Mouse (Mus musculus): Measurements from ENCODE around the gene Cep131.

The Cep131 gene

DNA sequence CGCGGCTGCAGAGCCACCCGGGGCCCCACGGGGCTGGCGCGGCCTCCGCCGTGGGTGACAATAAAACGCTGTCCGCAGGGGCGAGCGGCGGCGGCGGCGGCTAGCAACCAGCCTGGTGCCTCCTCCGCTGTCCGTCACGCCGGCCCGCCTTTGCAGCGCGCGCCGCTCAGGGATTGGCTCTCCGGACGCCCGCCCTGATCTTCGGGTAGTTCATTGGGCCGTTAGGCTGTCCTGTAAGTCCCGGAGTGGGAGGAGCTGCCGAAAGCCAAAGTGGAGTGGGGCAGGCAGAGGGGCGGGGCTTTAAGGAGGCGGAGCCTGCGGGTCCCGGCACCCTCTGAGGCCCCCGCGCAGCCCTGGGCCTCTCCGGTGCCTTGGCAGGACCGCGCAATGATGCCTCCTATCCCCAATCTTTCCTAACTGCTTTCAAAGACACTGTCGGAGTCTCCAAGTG lies at the start of gene Cep131:
Gene Cep131, minus strand, starts transcription at position 126 of the 451 bp plus-strand sequence.
- peak; percentile 92 for DNase-seq (ENCODE audit: low read depth)

DNA sequence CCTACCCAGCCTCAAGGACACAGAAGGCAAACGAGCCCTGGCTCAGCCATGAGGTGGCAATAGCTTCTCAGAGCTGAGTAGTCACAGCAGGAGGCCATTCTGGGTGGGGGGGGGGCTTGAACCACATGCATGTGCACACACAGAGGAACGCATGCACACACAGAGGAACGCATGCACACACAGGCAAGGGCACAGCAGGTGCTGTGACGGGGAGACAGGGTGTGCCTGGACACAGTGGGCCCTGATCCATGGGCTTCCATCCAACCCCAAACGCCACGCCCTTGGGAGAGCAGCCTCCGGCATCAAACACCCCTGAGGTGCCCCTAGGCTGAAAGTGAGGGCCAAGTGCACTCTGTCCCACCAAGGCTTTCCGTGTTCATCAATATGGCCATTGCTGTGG lies 49.6 kb upstream of the Cep131 start:
- no peak for DNase-seq (ENCODE audit: low read depth)

DNA sequence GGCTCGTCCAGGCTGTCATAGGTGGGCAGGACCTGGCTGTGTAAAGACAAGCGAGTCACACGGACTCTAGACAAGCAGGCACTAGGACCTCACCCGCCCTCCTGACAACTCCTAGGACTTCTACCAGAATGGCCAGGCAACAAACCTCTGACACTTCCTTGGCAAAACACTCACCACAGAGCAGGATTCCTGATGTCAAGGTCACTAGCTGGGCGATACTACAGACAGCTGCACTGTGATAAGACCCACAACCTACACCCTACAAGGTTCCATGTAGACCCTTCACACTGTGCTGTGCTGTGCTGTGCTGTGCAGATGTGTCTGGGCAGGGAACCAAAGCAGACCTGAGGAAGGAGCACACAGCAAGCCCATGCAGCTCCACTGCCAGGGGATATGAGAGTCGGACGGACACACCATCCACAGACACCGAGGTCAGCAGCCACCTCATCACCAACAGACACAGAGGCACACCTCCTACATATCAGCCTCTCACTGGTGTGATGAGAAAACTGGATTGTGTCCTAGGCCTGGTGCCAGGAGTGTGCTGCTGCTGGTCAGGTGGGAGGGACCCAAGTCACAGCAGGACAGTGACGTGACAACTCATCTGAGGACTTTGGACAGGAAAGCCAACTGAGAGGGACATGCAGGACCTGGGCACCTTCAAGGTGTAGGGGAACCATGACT lies 48.4 kb upstream of the Cep131 start:
- DNase-seq (ENCODE audit: low read depth): no peak

- DNase-seq (ENCODE audit: low read depth): no peak
Measured at GRCm38 (mm10) chr11:120134148-120134547, 47.5 kb upstream of the Cep131 start.

- no peak for DNase-seq (ENCODE audit: low read depth)
Measured at GRCm38 (mm10) chr11:120129281-120129680, 42.7 kb upstream of the Cep131 start.

DNA sequence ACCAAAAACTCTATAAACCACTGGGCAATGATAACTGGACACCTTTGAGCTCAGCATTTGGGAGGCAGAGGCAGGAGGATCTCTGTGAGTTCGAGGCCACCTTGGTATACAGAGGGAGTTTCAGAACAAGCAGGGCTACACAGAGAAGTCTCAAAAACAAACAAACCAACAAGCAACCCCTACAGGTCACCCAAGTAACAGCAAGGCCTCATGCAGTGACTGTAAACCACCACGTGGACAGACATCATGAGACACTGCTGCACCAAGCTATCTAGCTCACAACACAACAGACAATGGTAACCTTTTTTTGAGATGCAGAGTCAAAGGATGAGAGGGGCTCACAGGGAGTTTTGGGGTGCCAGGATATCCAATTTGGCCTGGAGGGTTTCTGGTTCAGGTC lies 40.2 kb upstream of the Cep131 start:
- no peak for DNase-seq (ENCODE audit: low read depth)

DNA sequence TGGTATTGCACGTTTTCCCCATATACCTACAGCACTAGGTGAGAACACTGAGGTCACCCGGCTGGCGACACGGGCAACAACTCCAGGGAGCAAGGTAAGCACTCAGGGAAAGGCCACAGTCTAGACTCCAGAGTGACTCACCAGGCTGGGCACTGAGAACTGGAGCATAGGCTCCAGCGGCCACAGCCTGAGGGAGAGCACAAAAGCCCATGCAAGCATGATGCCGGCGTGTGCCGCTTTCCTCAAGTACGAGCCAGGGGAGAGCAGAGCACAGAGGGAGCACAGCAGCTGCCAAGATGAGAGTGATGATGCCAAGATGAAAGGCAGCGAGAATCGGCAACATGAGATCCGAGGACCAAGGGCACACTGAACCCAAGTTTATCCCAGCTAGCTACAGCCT lies 35.5 kb upstream of the Cep131 start:
- DNase-seq (ENCODE audit: low read depth): peak; percentile 83

DNA sequence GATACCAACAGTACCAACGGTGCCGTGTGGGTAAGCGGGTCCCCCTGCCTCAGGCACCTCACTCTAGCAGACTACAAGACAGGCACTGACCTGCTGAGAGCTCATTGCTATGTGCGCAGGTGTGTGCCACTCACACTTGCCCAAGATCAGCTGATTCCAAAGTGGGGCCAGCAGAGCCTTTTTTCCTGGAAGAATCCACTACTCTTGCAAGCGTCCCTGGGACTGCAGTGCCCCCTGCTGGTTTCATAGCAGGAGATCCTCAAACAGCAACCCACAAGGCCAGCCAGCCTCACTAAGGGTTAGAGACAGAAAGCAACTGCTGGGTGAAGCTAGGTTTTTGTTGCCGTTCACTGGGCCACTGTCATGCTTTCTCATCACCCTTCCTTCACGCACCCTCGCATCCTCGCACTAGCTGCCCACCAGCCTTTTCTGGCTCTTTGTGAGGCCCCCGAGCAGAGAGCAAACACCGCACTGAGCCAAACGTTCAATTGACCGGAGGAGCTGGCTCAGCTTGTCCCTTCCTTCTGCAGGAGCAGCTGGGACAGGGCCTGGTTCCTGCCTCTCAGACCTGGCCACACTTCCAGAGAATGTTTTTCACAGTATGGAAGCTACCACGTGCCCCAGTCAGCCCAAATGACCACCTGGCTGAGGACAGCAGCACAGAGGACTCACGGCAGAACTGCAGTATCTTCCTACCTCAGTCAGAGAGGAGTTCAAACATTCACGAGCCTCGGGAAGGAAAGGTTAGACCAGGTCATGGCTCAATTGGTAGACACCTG lies 34.2 kb upstream of the Cep131 start:
- DNase-seq (ENCODE audit: low read depth): no peak

- DNase-seq (ENCODE audit: low read depth): no peak
Measured at GRCm38 (mm10) chr11:120119936-120120541, 33.4 kb upstream of the Cep131 start.

DNA sequence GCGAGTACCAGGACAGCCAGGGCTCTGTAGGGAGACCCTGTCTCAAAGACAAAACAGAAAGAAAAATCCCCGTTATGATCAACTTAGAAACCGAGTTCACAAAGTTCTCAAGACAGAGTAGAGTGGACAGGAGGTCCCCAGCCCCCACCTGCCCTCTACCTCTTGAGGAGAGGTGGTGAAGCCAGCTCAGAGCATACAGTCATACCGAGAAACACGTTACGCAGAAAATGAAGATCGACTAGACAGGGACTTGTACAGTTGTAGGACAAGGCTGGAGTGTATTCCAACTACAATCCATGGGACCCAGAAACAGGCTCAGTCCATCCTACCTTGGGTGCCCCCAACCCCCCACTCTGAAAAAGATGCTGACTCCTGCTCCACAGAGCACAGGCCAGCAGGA lies 32.5 kb upstream of the Cep131 start:
- DNase-seq (ENCODE audit: low read depth): no peak

DNA sequence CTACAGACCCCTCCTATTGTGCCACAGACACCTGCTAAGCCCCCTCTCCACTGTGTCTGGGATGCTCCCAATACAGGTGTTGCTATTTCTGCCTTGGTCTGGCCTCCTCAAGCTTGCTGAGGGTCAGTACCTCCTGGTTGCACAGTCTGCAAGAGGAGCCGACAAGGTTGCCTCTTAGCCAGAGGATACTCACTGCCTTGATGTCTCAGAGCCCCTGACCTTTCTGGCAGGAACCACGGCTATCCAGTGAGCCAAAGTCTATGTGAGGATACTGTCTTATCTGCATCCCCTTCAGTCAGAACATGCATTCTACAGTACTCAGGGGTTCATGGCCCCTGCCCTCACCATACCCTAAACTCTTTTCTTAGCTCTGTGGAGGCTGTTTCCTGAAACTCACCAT lies 31.0 kb upstream of the Cep131 start:
- no peak for DNase-seq (ENCODE audit: low read depth)

DNA sequence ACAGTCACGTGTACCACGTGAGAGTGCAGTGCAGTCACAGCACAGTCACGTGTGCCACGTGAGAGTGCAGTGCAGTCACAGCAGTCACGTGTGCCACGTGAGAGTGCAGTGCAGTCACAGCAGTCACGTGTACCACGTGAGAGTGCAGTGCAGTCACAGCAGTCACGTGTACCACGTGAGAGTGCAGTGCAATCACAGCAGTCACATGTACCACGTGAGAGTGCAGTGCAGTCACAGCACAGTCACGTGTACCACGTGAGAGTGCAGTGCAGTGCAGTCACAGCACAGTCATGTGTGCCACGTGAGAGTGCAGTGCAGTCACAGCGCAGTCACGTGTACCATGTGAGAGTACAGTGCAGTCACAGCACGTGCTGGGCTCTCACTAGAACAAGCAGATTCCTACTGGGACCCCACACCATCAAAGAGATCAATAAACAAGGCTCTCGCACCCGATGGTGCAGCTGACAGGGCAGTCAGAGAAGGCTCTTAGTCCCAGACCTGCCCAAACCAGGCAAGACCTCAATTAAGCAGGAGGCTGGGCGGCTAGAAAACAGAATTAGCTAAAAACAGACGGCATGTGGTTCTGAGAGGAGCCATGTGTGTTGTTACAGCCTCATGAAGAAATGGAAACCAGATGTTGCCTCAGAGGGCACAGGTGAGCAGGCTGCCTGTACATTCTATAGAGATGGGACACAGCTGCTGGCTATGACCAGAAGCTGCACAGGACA lies 28.0 kb upstream of the Cep131 start:
- DNase-seq (ENCODE audit: low read depth): no peak

DNA sequence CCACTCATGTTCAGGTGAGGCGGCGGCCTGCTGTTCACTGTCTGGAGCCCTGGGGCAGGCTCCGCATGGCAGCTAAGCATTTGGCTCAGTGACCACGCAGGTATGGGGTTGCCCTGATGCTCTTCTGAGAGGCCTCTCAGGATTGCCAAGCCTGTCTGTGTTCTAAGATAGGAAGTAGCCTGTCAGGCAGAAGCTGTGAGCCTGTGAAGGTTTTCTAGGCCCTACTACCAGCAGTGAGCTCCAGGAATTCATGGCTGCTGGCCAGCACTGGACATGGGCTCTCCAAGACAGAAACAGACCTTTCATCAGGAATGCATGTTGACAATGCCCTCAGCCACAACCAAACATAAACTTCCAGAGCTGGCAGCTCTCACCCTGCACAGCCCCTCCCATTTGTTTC lies 25.5 kb upstream of the Cep131 start:
- no peak for DNase-seq (ENCODE audit: low read depth)

GRCm38 (mm10) chr11:120111033-120111432 lies 24.4 kb upstream of the Cep131 start:
- no peak for DNase-seq (ENCODE audit: low read depth)

DNA sequence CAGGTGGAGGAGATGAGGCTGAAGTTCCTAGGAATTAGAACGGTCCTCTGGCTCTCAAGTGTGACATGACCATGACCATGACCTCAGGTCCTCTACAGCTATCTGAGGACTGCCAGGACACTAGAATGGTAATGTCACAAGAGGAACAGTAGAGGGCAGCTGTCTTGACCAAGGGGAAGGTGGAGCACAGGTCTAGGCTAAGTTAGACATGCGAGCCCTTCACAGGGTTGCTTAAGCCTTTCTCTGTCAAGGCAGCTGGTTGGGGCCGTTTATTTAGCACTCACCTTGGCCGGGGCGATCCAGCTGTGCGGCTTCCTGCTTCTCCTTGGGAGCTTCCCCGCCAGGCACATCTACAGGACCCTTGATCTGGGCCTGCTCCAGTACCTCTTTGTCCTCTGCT lies 23.9 kb upstream of the Cep131 start:
- no peak for DNase-seq (ENCODE audit: low read depth)

GRCm38 (mm10) chr11:120109558-120110210 lies 23.1 kb upstream of the Cep131 start:
- no peak for DNase-seq (ENCODE audit: low read depth)

DNA sequence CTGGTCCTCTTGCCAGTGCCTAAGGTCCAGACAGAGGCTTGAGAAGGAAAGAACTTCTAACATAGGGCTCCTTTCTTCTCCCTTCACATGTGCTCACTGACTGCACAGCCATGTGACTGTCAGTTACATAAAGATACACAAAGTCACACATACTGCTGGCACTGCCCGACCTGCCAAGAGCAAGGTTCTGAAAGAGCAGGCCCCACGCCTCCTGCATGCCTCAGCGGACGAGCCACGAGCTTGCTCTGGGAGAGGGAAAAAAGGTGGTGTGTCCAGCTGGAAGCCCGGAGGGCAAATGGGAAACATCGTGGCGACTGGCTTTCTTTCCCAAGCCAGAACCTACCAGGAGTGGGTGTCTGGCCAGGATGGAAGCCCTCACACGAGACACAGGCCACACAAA lies 21.2 kb upstream of the Cep131 start:
- no peak for DNase-seq (ENCODE audit: low read depth)

DNA sequence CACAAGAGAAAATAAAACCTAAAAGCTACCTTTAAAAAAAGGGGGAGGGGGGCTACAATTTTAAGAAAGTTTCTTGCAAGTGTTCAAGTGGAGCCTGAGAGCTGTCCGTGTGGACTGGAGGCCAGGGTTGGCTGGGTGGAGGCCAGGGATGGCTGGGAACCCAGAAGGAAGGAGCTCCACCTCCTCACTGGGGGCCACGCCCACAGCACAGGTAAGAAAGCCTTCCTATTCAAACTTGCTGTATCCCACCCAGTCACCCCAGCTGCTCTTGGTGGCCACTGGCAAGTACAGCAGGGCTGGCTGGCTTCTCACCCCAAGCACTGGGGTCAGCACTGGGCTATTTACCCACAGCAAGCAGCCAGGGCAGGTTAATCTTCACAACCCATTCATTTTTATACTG lies 20.4 kb upstream of the Cep131 start:
- no peak for DNase-seq (ENCODE audit: low read depth)

GRCm38 (mm10) chr11:120103431-120103997 lies 16.9 kb upstream of the Cep131 start:
- DNase-seq (ENCODE audit: low read depth): no peak

- no peak for DNase-seq (ENCODE audit: low read depth)
Measured at GRCm38 (mm10) chr11:120101036-120101435, 14.4 kb upstream of the Cep131 start.
